Mouse (Mus musculus): Measurements from ENCODE around the gene Osgep. TPM values are rescaled to one million over a fixed set of nuclear protein-coding genes. Genes with fewer than 3 reads are reported as not detected.

The Osgep gene
- total and polyA plus RNA-seq, 3 experiments, result 29.3 to 117 (median 29.9) TPM

- ATAC-seq (ENCODE audit: extremely low read depth, insufficient number of reproducible peaks, low FRiP score, poor library complexity, severe bottlenecking) (peak; percentile 100), DNase-seq (ENCODE audit: low spot score) (peak; percentile 85)
- H3K27me3 ChIP-seq (ENCODE audit: insufficient read depth, low read length), result no peaks in the 10 kb centered on the region
- no peaks in the 10 kb centered on the region for H3K36me3 ChIP-seq (replicated peaks)
- peak within 1 kb of the TSS; percentile 71 for H3K4me3 ChIP-seq (ENCODE audit: low read depth, low read length)
- peaks cover 8% of the 10 kb centered on the region for H3K4me1 ChIP-seq (ENCODE audit: insufficient read depth, low read depth, low read length)
- TF ChIP-seq GATA1 (IDR thresholded peaks at IDR 0.05; ENCODE audit: borderline replicate concordance, low read length) (no peak), TAL1 (conservative IDR thresholded peaks at IDR 0.05; ENCODE audit: low read depth, low read length) (no peak), GATA2 (IDR thresholded peaks at IDR 0.05; ENCODE audit: borderline replicate concordance, low read depth, low read length) (no peak), CTCF (IDR thresholded peaks at IDR 0.05; ENCODE audit: low read depth, low read length) (no peak), POLR2AphosphoS5 (IDR thresholded peaks at IDR 0.05; ENCODE audit: insufficient replicate concordance, low read depth, low read length) (peak; percentile 86; the same call in 1 of the 2 replicates)
- H3K9me3 ChIP-seq (replicated peaks), result no peaks in the 10 kb centered on the region
Observed at GRCm38 (mm10) chr14:50943932-50944667, 19.4 kb upstream of the Osgep start, which contains the start of gene Gm49342. Gene Gm49342, plus strand, starts transcription at chr14:50944517.

GRCm38 (mm10) chr14:50938940-50939339 lies 14.2 kb upstream of the Osgep start:
- TF ChIP-seq GATA1 (IDR thresholded peaks at IDR 0.05; ENCODE audit: borderline replicate concordance, low read length), result no peak
- no peak for TF ChIP-seq TAL1 (conservative IDR thresholded peaks at IDR 0.05; ENCODE audit: low read depth, low read length)
- TF ChIP-seq POLR2AphosphoS5 (IDR thresholded peaks at IDR 0.05; ENCODE audit: insufficient replicate concordance, low read depth, low read length), result no peak
- no peak for TF ChIP-seq CTCF (IDR thresholded peaks at IDR 0.05; ENCODE audit: low read depth, low read length)
- TF ChIP-seq GATA2 (IDR thresholded peaks at IDR 0.05; ENCODE audit: borderline replicate concordance, low read depth, low read length), result no peak
- DNase-seq (ENCODE audit: low spot score) (peak; percentile 86), ATAC-seq (ENCODE audit: extremely low read depth, insufficient number of reproducible peaks, low FRiP score, poor library complexity, severe bottlenecking) (peak; percentile 88)
- Histone ChIP-seq H3K36me3 (replicated peaks) (peaks cover 19% of the 10 kb centered on the region), H3K4me1 (ENCODE audit: insufficient read depth, low read depth, low read length) (peaks cover 21% of the 10 kb centered on the region), H3K9me3 (replicated peaks) (no peaks in the 10 kb centered on the region), H3K4me3 (ENCODE audit: low read depth, low read length) (peak overlapping the region; percentile 55), H3K27me3 (ENCODE audit: insufficient read depth, low read length) (no peaks in the 10 kb centered on the region)

GRCm38 (mm10) chr14:50938119-50938908 lies 13.6 kb upstream of the Osgep start:
- Histone ChIP-seq H3K27me3 (ENCODE audit: insufficient read depth, low read length) (no peaks in the 10 kb centered on the region), H3K4me3 (ENCODE audit: low read depth, low read length) (peak overlapping the region; percentile 55), H3K4me1 (ENCODE audit: insufficient read depth, low read depth, low read length) (peaks cover 21% of the 10 kb centered on the region), H3K36me3 (replicated peaks) (peaks cover 19% of the 10 kb centered on the region), H3K9me3 (replicated peaks) (no peaks in the 10 kb centered on the region)
- no peak for TF ChIP-seq TAL1 (conservative IDR thresholded peaks at IDR 0.05; ENCODE audit: low read depth, low read length)
- no peak for TF ChIP-seq GATA1 (IDR thresholded peaks at IDR 0.05; ENCODE audit: borderline replicate concordance, low read length)
- no peak for TF ChIP-seq CTCF (IDR thresholded peaks at IDR 0.05; ENCODE audit: low read depth, low read length)
- TF ChIP-seq POLR2AphosphoS5 (IDR thresholded peaks at IDR 0.05; ENCODE audit: insufficient replicate concordance, low read depth, low read length), result no peak
- ATAC-seq (ENCODE audit: extremely low read depth, insufficient number of reproducible peaks, low FRiP score, poor library complexity, severe bottlenecking) (no peak), DNase-seq (ENCODE audit: low spot score) (no peak)

DNA sequence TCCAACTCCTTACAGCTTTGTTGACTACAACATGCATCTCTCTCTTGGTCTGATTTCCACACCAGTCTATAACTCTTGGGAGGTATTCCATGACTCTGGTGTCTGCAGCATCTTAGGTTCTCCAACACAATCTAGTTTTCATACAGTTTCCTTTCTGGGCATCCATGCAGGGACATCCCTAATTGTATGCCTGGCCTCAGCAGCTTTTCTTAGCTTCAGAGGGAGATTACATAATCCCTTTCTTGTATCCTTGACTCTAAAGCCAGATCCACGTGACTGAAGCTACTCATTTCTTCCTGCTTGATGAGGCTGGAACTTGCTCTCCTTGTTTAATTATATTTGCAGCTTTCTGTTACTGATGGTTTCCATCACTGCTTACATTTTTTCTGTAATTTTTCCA lies 12.0 kb upstream of the Osgep start:
- Histone ChIP-seq H3K4me3 (ENCODE audit: low read depth, low read length) (no peak overlapping the region), H3K27me3 (ENCODE audit: insufficient read depth, low read length) (no peaks in the 10 kb centered on the region), H3K4me1 (ENCODE audit: insufficient read depth, low read depth, low read length) (peaks cover 27% of the 10 kb centered on the region), H3K36me3 (replicated peaks) (peaks cover 19% of the 10 kb centered on the region), H3K9me3 (replicated peaks) (no peaks in the 10 kb centered on the region)
- DNase-seq (ENCODE audit: low spot score) (no peak), ATAC-seq (ENCODE audit: extremely low read depth, insufficient number of reproducible peaks, low FRiP score, poor library complexity, severe bottlenecking) (no peak)
- TF ChIP-seq TAL1 (conservative IDR thresholded peaks at IDR 0.05; ENCODE audit: low read depth, low read length) (no peak), GATA2 (IDR thresholded peaks at IDR 0.05; ENCODE audit: borderline replicate concordance, low read depth, low read length) (no peak), POLR2AphosphoS5 (IDR thresholded peaks at IDR 0.05; ENCODE audit: insufficient replicate concordance, low read depth, low read length) (no peak), CTCF (IDR thresholded peaks at IDR 0.05; ENCODE audit: low read depth, low read length) (no peak), GATA1 (IDR thresholded peaks at IDR 0.05; ENCODE audit: borderline replicate concordance, low read length) (no peak)

DNA sequence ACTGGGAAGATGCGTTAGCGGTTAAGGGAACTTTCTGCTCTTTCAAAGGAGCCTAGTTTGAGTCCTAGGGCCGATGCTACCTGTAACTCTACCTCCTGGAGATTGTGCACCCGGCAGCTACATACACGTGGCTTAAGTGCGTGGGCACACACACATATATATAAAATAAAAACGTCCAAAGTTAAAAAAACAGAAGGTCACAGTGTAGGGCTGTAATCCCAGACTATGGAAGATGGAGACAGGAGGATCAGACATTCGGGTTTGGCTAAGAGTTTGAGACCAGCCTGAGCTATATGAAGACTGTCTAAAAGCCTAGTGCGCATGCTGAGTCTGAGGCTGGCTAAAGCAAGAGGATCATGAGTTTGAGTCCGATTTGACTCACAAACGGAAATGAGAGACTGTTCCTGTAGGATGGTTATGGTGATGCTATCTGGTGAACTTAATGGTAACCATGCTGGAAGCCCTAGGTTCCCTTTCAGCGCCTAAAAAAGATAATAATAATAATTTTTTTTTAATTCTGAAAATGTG lies 6.9 kb upstream of the Osgep start:
- H3K9me3 ChIP-seq (replicated peaks), result no peaks in the 10 kb centered on the region
- peak overlapping the region; percentile 98 for H3K4me3 ChIP-seq (ENCODE audit: low read depth, low read length)
- peaks cover 45% of the 10 kb centered on the region for H3K36me3 ChIP-seq (replicated peaks)
- H3K4me1 ChIP-seq (ENCODE audit: insufficient read depth, low read depth, low read length), result peaks cover 47% of the 10 kb centered on the region
- ATAC-seq (ENCODE audit: extremely low read depth, insufficient number of reproducible peaks, low FRiP score, poor library complexity, severe bottlenecking) (no peak), DNase-seq (ENCODE audit: low spot score) (no peak)
- no peaks in the 10 kb centered on the region for H3K27me3 ChIP-seq (ENCODE audit: insufficient read depth, low read length)
- TF ChIP-seq TAL1 (conservative IDR thresholded peaks at IDR 0.05; ENCODE audit: low read depth, low read length) (no peak), GATA2 (IDR thresholded peaks at IDR 0.05; ENCODE audit: borderline replicate concordance, low read depth, low read length) (no peak), CTCF (IDR thresholded peaks at IDR 0.05; ENCODE audit: low read depth, low read length) (no peak), POLR2AphosphoS5 (IDR thresholded peaks at IDR 0.05; ENCODE audit: insufficient replicate concordance, low read depth, low read length) (no peak), GATA1 (IDR thresholded peaks at IDR 0.05; ENCODE audit: borderline replicate concordance, low read length) (no peak)
